Mouse (Mus musculus) cerebellum, adult 2 months (tissue): ENCODE results near the gene Serinc5. TPM values are rescaled to one million over a fixed set of nuclear protein-coding genes. Genes with fewer than 3 reads are reported as not detected.

ENCODE experiments used
- DNase-seq, 2 experiments: peaks; one replicate each; pipeline ENCODE4 v3.0.0; 2021
- H3K27ac ChIP-seq: fragments of 200-500 bp; 2 replicates; pipeline ENCODE4 v1.5.1; 2012; ENCODE audit warnings: low read length, control low read depth, inconsistent platforms; ENCODE audit not compliant: insufficient read depth
- H3K27me3 ChIP-seq: fragments of 200-500 bp; 2 replicates; pipeline ENCODE4 v1.6.1; 2012; ENCODE audit warnings: inconsistent platforms, mild to moderate bottlenecking, low read length, moderate library complexity; ENCODE audit not compliant: control insufficient read depth, insufficient read depth
- H3K4me1 ChIP-seq: fragments of 200-500 bp; 2 replicates; pipeline ENCODE4 v1.6.1; 2011; ENCODE audit warnings: low read length; ENCODE audit not compliant: control insufficient read depth, insufficient read depth
- H3K4me3 ChIP-seq: fragments of 200-500 bp; replicated peaks from 2 replicates; pipeline ENCODE3; 2011; ENCODE audit warnings: mild to moderate bottlenecking, low read depth, low read length, control low read depth; ENCODE audit not compliant: insufficient read depth
- CTCF ChIP-seq: fragments of 200-500 bp; IDR thresholded peaks from 2 replicates; pipeline ENCODE4 v1.5.1; 2011; ENCODE audit warnings: low read depth, mild to moderate bottlenecking, control low read depth, low read length, moderate library complexity, borderline replicate concordance; ENCODE audit not compliant: insufficient read depth
- POLR2A ChIP-seq: fragments of 200-500 bp; IDR thresholded peaks from 2 replicates; pipeline ENCODE4 v1.6.1; 2011; ENCODE audit warnings: low read length, control low read depth, borderline replicate concordance; ENCODE audit not compliant: insufficient read depth
- WGBS: fragments of 180-500 bp; shearing (Covaris S2); methylation state at CpG from one replicate; pipeline ENCODE4 v1.1.7; 2018; 5-methylcytosine and 5-hydroxymethylcytosine counted together
- polyA plus RNA-seq: library from polyadenylated mRNA; depleted of rRNA; stranded (reverse); fragments of >200 nt; gene quantifications from 2 replicates; pipeline ENCODE4 v1.2.3, GENCODE M21; 2012

The Serinc5 gene
- polyA plus RNA-seq, 1 experiment: 50.7 TPM

DNA sequence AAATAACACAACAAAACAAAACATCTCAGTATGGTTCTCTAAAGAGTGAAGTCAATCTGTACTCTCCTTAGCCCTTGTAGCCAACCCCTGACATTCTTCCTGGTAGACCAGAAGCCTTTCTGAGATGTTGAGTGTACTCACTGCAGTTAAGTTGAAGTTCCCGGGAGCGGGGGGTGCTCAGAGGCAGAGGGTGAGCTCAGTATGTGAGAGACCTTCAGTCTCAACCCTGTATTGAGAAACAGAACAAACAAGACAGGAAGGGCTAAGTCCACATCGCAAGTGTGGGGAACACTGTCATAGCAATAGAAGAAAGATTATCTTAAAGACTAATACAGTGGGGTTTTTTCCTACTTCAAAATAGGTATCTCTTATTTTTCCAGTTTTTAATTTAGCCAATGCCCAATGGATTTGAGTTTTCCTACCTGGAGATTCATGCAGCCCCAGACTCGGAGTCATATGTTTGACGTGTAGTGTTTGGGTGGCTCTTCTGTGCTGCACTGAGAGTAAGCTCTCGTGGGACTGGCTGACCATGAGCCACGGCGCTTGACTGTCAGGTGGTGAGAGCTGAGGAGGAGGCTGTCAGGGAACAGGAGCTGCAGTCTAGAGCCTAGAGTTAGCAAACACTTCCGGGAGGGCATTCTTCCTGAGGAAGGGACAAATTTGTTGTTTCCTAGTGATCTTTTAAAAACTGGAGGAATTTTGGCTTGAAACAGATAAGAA lies 95.6 kb downstream of the Serinc5 start:
- Histone ChIP-seq H3K27me3 (no peaks in the 10 kb centered on the region), H3K27ac (no peak overlapping the region), H3K4me3 (no peak overlapping the region), H3K4me1 (no peaks in the 10 kb centered on the region)
- DNase-seq: no peak
- no peak for TF ChIP-seq CTCF
- no peak for TF ChIP-seq POLR2A
- WGBS: 89% methylated on average over 9 of the region's 9 CpGs

DNA sequence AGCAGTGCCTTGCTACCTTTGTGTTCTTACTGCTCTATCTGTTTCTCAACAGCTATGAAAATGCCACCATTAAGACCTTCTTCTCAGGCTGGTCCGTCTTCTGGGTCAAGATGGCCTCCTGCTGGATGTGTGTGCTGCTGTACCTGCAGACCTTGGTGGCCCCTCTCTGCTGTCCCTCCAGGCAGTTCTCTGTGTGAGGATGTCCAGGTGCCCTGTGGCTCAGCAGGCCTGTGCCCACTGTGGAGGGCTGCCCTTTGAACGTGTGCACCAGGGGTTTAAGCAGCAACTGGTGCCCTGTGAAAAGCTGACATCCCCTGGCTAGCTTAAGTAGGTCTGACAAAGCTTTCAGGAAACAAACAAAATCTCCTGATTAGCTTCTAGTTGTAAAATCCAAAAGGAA lies 97.0 kb downstream of the Serinc5 start:
- Histone ChIP-seq H3K27me3 (no peaks in the 10 kb centered on the region), H3K4me1 (no peaks in the 10 kb centered on the region)
- DNase-seq: no peak

DNA sequence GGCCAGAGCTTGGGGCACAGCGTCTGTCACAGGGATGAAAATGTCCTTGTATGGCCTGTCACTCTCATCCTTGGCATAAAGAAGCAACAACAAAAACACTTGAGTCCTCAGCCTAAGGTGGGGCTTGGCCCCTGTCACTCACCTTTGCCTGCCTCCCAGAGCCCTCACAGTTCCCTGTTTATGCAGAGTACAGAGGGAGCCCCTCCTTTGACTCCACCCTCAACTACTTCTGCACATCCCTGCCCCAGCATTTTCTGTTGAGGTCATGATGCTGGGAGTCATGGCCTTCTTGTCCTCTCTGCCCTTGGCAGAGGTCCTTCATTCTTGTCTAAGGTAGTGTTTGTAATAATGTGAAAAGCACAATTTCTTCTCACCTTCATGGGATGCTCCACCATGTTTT lies 97.6 kb downstream of the Serinc5 start:
- TF ChIP-seq POLR2A (no peak), CTCF (no peak)
- Histone ChIP-seq H3K4me3 (no peak overlapping the region), H3K4me1 (no peaks in the 10 kb centered on the region), H3K27me3 (no peaks in the 10 kb centered on the region), H3K27ac (no peak overlapping the region)
- no peak for DNase-seq
- 68% methylated on average over 1 of the region's 1 CpGs for WGBS

More for the DNA sequence above, 97.0 kb downstream of the Serinc5 start:
- Histone ChIP-seq H3K27ac (no peak overlapping the region), H3K4me3 (no peak overlapping the region)
- WGBS: 56% methylated on average over 2 of the region's 2 CpGs
- no peak for TF ChIP-seq POLR2A
- no peak for TF ChIP-seq CTCF

- TF ChIP-seq POLR2A: no peak
- TF ChIP-seq CTCF: no peak
- Histone ChIP-seq H3K27ac (no peak overlapping the region), H3K4me3 (no peak overlapping the region), H3K27me3 (no peaks in the 10 kb centered on the region), H3K4me1 (no peaks in the 10 kb centered on the region)
- WGBS: 50% methylated on average over 3 of the region's 3 CpGs
- DNase-seq: no peak
These were observed 98.6 kb downstream of the Serinc5 start for GRCm38 (mm10) chr13:92709535-92709934.

DNA sequence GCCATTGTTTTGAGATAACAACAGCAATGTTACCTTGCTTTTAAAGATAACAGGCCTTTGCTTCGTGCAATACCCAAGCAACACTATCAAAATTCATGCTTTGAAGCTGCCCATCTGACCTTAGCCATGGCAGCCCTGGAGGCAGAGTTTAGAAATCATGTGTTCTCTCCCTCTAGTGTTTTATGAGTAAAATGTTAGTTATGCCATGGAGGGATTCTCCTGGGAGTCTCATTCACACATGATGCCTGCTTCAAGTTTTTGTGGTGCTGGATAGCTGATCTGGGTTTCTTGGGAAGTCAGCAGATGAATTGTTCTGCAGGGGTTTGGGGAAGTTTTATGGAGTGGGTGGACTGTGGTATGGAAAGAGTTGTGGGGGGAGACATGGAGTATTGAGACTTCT lies 99.5 kb downstream of the Serinc5 start:
- DNase-seq: no peak
- H3K4me3 ChIP-seq: no peak overlapping the region
- H3K27me3 ChIP-seq: no peaks in the 10 kb centered on the region
- H3K27ac ChIP-seq: no peak overlapping the region
- H3K4me1 ChIP-seq: no peaks in the 10 kb centered on the region
- TF ChIP-seq POLR2A (no peak), CTCF (no peak)
- WGBS: 93% methylated on average over 1 of the region's 1 CpGs

DNA sequence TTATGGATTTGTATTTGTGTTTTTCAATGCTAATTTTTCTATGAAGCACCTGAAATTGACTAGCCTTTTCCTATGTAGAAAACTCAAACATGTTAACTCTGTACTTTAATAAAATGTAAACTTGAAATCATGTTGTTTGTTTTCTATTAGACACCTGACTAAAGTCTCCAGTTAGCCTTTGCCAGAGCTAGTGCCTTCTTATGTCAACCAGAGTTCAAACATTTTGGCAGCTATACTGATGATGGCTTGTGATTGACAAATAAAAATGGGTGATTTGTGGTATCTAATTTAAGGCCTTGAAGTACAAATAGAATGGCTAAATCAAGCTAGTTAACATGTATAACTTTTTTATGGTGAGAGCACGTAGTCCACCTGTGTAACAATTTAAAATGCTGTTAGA lies 100.9 kb downstream of the Serinc5 start:
- TF ChIP-seq CTCF (no peak), POLR2A (no peak)
- H3K27me3 ChIP-seq: no peaks in the 10 kb centered on the region
- H3K4me3 ChIP-seq: no peak overlapping the region
- no peaks in the 10 kb centered on the region for H3K4me1 ChIP-seq
- 94% methylated on average over 1 of the region's 1 CpGs for WGBS
- DNase-seq: no peak
- H3K27ac ChIP-seq: no peak overlapping the region

DNA sequence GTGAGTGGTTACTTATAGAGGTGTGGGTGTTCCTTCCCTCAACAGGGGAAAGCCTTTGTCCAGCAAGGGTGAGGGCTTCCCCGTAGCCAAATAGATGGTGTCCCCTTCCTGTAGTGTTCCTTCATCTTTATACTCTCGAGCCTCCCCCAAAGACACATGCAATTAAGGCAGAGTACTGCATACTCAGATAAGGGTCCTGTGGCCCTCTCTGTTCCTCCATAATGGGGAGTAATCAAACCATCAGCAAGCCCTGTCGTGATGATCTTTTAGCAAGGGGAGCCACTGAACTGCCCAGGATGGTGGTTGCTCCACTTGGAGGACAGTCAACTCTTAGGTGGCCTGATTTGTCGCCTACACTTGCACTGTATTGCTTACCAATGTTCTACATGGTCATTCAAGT lies 101.7 kb downstream of the Serinc5 start:
- no peak for DNase-seq
- no peak for TF ChIP-seq CTCF
- no peak for TF ChIP-seq POLR2A
- 91% methylated on average over 4 of the region's 4 CpGs for WGBS

GRCm38 (mm10) chr13:92717851-92718665 lies 107.2 kb downstream of the Serinc5 start:
- Histone ChIP-seq H3K27me3 (no peaks in the 10 kb centered on the region; the same call in 1 of the 2 replicates), H3K4me1 (no peaks in the 10 kb centered on the region), H3K27ac (no peak overlapping the region), H3K4me3 (no peak overlapping the region)
- WGBS: 93% methylated on average over 3 of the region's 3 CpGs
- TF ChIP-seq CTCF: no peak
- no peak for TF ChIP-seq POLR2A
- no peak for DNase-seq

More for the DNA sequence above, 101.7 kb downstream of the Serinc5 start:
- Histone ChIP-seq H3K4me3 (no peak overlapping the region), H3K27me3 (no peaks in the 10 kb centered on the region), H3K4me1 (no peaks in the 10 kb centered on the region), H3K27ac (no peak overlapping the region)
